Mouse (Mus musculus) intestine, embryonic 14.5 days (tissue): ENCODE data around the gene Cfap45. TPM values are rescaled to one million over a fixed set of nuclear protein-coding genes. Genes with fewer than 3 reads are reported as not detected.

Experiments used
- ATAC-seq: fragments of 200-750 bp; cut with Nextera tagmentation; replicated peaks from 2 replicates; pipeline ENCODE4 v1.8.0; 2017; ENCODE audit warnings: low read depth, moderate number of reproducible peaks, moderate TSS enrichment, moderate library complexity; ENCODE audit not compliant: low FRiP score, low TSS enrichment
- DNase-seq: peaks from one replicate; pipeline ENCODE4 v3.0.0-alpha.2; 2018; ENCODE audit warnings: low spot score
- H3K27ac ChIP-seq: fragments of 300-500 bp; sonication (generic); 2 replicates; pipeline ENCODE4 v1.5.1; 2014; ENCODE audit warnings: low read depth, mild to moderate bottlenecking, control low read depth
- H3K27me3 ChIP-seq: fragments of 300-500 bp; sonication (generic); replicated peaks from 2 replicates; pipeline ENCODE4 v1.6.1; 2014; ENCODE audit warnings: low read length, control low read depth; ENCODE audit not compliant: control insufficient read depth, insufficient read depth
- H3K36me3 ChIP-seq: fragments of 300-500 bp; sonication (generic); 2 replicates; pipeline ENCODE4 v1.6.1; 2014; ENCODE audit warnings: low read length, control low read depth; ENCODE audit not compliant: control insufficient read depth, insufficient read depth
- H3K4me1 ChIP-seq: fragments of 300-500 bp; sonication (generic); replicated peaks from 2 replicates; pipeline ENCODE4 v1.6.1; 2014; ENCODE audit warnings: low read length, control low read depth, mixed read lengths; ENCODE audit not compliant: control insufficient read depth, insufficient read depth
- H3K4me2 ChIP-seq: fragments of 300-500 bp; sonication (generic); 2 replicates; pipeline ENCODE4 v1.6.1; 2014; ENCODE audit warnings: low read length
- H3K4me3 ChIP-seq: fragments of 300-500 bp; sonication (generic); 2 replicates; pipeline ENCODE4 v1.5.1; 2014; ENCODE audit warnings: low read depth, low read length, control low read depth, mixed read lengths
- H3K9ac ChIP-seq: fragments of 300-500 bp; sonication (generic); 2 replicates; pipeline ENCODE4 v1.6.1; 2014; ENCODE audit warnings: mild to moderate bottlenecking, low read length
- H3K9me3 ChIP-seq: fragments of 300-500 bp; sonication (generic); 2 replicates; pipeline ENCODE4 v1.6.1; 2016; ENCODE audit warnings: low read length, control low read depth; ENCODE audit not compliant: control insufficient read depth
- WGBS: fragments of 180-500 bp; shearing (Covaris S2); extraction: QIAGEN DNeasy Blood & Tissue Kit; methylation state at CpG from one replicate; pipeline ENCODE4 v1.1.7; 2014; 5-methylcytosine and 5-hydroxymethylcytosine counted together
- polyA plus RNA-seq: library from polyadenylated mRNA; unstranded; fragments of >200 nt; fragmentation: Nextera tagmentation; extraction: Ambion mirVana; gene quantifications from 2 replicates; pipeline ENCODE4 v1.2.1, GENCODE M21; 2014

The Cfap45 gene
- polyA plus RNA-seq, 1 experiment from 2014 or later: 1.9 TPM

- 47% methylated on average over 12 of the region's 12 CpGs for WGBS
- H3K9ac ChIP-seq: 0 out of 2 replicates have a peak overlapping the region, but pooled peaks have one; percentile 10
- H3K27me3 ChIP-seq: no peaks in the 10 kb centered on the region
- H3K36me3 ChIP-seq: peaks cover 59% of the 10 kb centered on the region
- H3K27ac ChIP-seq: no peak overlapping the region
- 0 out of 2 replicates have a peak overlapping the region, but pooled peaks have one; percentile 13 for H3K4me3 ChIP-seq
- ATAC-seq (peak; percentile 41), DNase-seq (no peak)
- no peaks in the 10 kb centered on the region for H3K9me3 ChIP-seq
- H3K4me1 ChIP-seq: peaks cover 27% of the 10 kb centered on the region
- peak overlapping the region; percentile 43 for H3K4me2 ChIP-seq
These were observed 30.9 kb upstream of the Cfap45 start for GRCm38 (mm10) chr1:172489585-172490250.

GRCm38 (mm10) chr1:172490261-172490661 is 30.3 kb upstream of the Cfap45 start:
- peak overlapping the region; percentile 13; the same call in 1 of the 2 replicates for H3K4me3 ChIP-seq
- 11% methylated on average over 10 of the region's 10 CpGs for WGBS

DNA sequence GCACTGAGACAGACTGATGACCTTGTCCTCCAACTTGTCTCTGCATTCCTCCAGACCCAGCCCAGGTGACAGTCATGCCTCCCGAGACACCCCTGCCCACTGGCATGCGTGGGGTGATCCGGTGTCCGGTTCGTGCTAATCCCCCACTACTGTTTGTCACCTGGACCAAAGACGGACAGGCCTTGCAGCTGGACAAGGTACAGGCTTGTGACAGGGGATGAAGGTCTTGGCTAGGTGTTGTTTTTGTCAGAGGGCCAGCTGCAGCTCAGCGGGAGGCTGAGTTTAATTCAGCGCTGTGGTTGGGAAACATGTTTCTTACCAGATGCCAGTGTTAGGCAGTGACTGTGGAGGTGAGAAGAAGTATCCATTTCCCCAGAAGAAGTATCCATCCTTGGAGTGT is 28.6 kb upstream of the Cfap45 start:
- peaks cover 6% of the 10 kb centered on the region for H3K4me1 ChIP-seq
- WGBS: 89% methylated on average over 8 of the region's 8 CpGs
- no peak for ATAC-seq
- no peaks in the 10 kb centered on the region for H3K9me3 ChIP-seq
- no peaks in the 10 kb centered on the region for H3K27me3 ChIP-seq
- peaks cover 64% of the 10 kb centered on the region for H3K36me3 ChIP-seq
- no peak for DNase-seq
- H3K4me3 ChIP-seq: no peak overlapping the region
- no peak overlapping the region for H3K27ac ChIP-seq
- no peak overlapping the region for H3K9ac ChIP-seq
- no peak overlapping the region for H3K4me2 ChIP-seq

More at GRCm38 (mm10) chr1:172490261-172490661, 30.3 kb upstream of the Cfap45 start:
- Histone ChIP-seq H3K4me2 (peak overlapping the region; percentile 43), H3K36me3 (peaks cover 60% of the 10 kb centered on the region), H3K27me3 (no peaks in the 10 kb centered on the region), H3K27ac (no peak overlapping the region), H3K9me3 (no peaks in the 10 kb centered on the region), H3K4me1 (peaks cover 22% of the 10 kb centered on the region), H3K9ac (0 out of 2 replicates have a peak overlapping the region, but pooled peaks have one; percentile 10)
- peak; percentile 99 for DNase-seq
- peak; percentile 48 for ATAC-seq

GRCm38 (mm10) chr1:172493516-172493915 is 27.1 kb upstream of the Cfap45 start:
- Histone ChIP-seq H3K36me3 (peaks cover 69% of the 10 kb centered on the region), H3K27ac (no peak overlapping the region), H3K9ac (no peak overlapping the region), H3K4me3 (no peak overlapping the region), H3K4me1 (peaks cover 3% of the 10 kb centered on the region; the same call in 1 of the 2 replicates), H3K4me2 (no peak overlapping the region), H3K9me3 (no peaks in the 10 kb centered on the region), H3K27me3 (no peaks in the 10 kb centered on the region)
- DNase-seq: no peak
- ATAC-seq: no peak
- WGBS: 66% methylated on average over 6 of the region's 6 CpGs

- Histone ChIP-seq H3K9me3 (no peaks in the 10 kb centered on the region), H3K36me3 (peaks cover 63% of the 10 kb centered on the region), H3K27ac (no peak overlapping the region), H3K4me1 (no peaks in the 10 kb centered on the region), H3K27me3 (no peaks in the 10 kb centered on the region), H3K9ac (no peak overlapping the region), H3K4me2 (no peak overlapping the region), H3K4me3 (no peak overlapping the region)
- 84% methylated on average over 17 of the region's 17 CpGs for WGBS
- DNase-seq (no peak), ATAC-seq (no peak)
These were observed 24.6 kb upstream of the Cfap45 start for GRCm38 (mm10) chr1:172496030-172496429.

- 77% methylated on average over 10 of the region's 10 CpGs for WGBS
These were observed 23.2 kb upstream of the Cfap45 start for GRCm38 (mm10) chr1:172497428-172497827.

DNA sequence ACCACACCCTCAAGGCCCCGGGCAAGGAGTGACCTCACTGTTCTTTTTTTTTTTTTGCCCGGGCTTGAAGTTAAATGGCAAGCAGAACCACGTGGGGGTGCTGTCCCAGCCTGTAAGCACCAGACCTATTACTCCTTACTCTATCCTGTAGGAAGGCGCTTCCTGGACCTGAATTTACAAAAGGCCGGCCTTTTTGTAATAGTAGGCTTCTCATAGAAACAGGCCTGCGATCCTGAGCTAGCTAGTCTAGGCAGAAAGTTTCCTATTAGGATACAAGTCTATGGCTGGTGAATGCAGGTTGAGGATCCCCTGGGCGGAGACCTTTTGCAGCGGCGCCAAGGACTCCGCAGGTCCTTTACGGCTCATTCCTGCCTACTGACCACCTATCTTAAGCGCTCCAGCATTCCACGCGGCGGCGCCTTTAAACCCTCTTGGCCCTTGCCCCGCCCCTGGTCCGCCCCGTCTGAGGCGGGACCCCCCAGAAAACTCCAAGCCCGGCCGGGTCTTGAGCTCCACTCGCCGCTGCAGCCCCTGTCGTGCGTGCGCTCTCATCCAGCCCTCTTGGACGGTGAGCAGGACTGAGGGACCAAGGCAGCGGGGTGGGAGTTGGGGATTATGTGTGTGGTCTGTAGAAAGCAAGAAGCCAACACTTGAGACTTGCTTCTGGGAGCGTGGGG is 20.7 kb upstream of the Cfap45 start, which contains the start of gene Tagln2:
Gene Tagln2 (plus strand): TSS at position 283 of the 677 bp plus-strand sequence.
- Histone ChIP-seq H3K9ac (peak within 1 kb of the TSS; percentile 76), H3K27me3 (no peaks in the 10 kb centered on the region), H3K4me2 (peak within 1 kb of the TSS; percentile 59), H3K4me3 (peak within 1 kb of the TSS; percentile 67), H3K36me3 (peaks cover 35% of the 10 kb centered on the region), H3K9me3 (no peaks in the 10 kb centered on the region), H3K4me1 (peaks cover 34% of the 10 kb centered on the region), H3K27ac (peak within 1 kb of the TSS; percentile 68)
- DNase-seq (peak; percentile 93), ATAC-seq (peak; percentile 65)
- 2% methylated on average over 30 of the region's 30 CpGs for WGBS

More at GRCm38 (mm10) chr1:172497428-172497827, 23.2 kb upstream of the Cfap45 start:
- peaks cover 49% of the 10 kb centered on the region for H3K36me3 ChIP-seq
- no peaks in the 10 kb centered on the region for H3K9me3 ChIP-seq
- no peak overlapping the region for H3K27ac ChIP-seq
- DNase-seq (no peak), ATAC-seq (no peak)
- H3K4me2 ChIP-seq: no peak overlapping the region
- no peak overlapping the region for H3K9ac ChIP-seq
- H3K4me3 ChIP-seq: no peak overlapping the region
- no peaks in the 10 kb centered on the region for H3K27me3 ChIP-seq
- H3K4me1 ChIP-seq: peaks cover 10% of the 10 kb centered on the region; the same call in 1 of the 2 replicates

- Histone ChIP-seq H3K27ac (peak overlapping the region; percentile 68), H3K4me3 (peak overlapping the region; percentile 67), H3K9ac (peak overlapping the region; percentile 76), H3K4me2 (peak overlapping the region; percentile 59), H3K36me3 (peaks cover 34% of the 10 kb centered on the region), H3K4me1 (peaks cover 34% of the 10 kb centered on the region), H3K9me3 (no peaks in the 10 kb centered on the region), H3K27me3 (no peaks in the 10 kb centered on the region)
- peak; percentile 84 for DNase-seq
- ATAC-seq: peak; percentile 45
- under 1% methylated on average over 55 of the region's 56 CpGs for WGBS
These were observed 19.9 kb upstream of the Cfap45 start for GRCm38 (mm10) chr1:172500451-172501370.
